Mouse (Mus musculus) gastrocnemius, postnatal 25 days (tissue): ENCODE measurements around the gene Ino80d. TPM values are rescaled to one million over a fixed set of nuclear protein-coding genes. Genes with fewer than 3 reads are reported as not detected.
"Not testable (repeated sequence)": the region's sequence is repeated elsewhere in the genome, so short reads cannot be mapped to it uniquely, and the experiment has no call there.

Experiments used
- DNase-seq: peaks from one replicate; pipeline ENCODE4 v3.0.0; 2022
- long read RNA-seq, 2 experiments: library from polyadenylated mRNA; stranded (forward); transcript quantifications; one replicate each; pipeline ENCODE4 v2.0.0; 2021
- total RNA-seq, 2 experiments: library from RNA; stranded (reverse); gene quantifications; 1 replicate in 1 of 2; 2 replicates in 1 of 2; pipeline ENCODE4 v1.2.3; 2021

Ino80d gene
- total RNA-seq = 10 to 100 TPM; 11.3 to 13.3 TPM
- long read RNA-seq, experiment 1, partial matches to known transcripts = 0 of 26 reads
- long read RNA-seq, experiment 1, other reads (novel, unspliced or antisense) = 26 of 26 reads
- long read RNA-seq, experiment 2, partial matches to known transcripts = 0 of 27 reads
- long read RNA-seq, experiment 2, other reads (novel, unspliced or antisense) = 27 of 27 reads

GRCm38 (mm10) chr1:63114136-63114781, at the start of gene Ino80d:
Ino80d (minus strand) TSS chr1:63114667.
- peak; percentile 79 for DNase-seq

- no peak for DNase-seq
These were observed 25.8 kb upstream of the Ino80d start for GRCm38 (mm10) chr1:63140231-63140630.

DNA sequence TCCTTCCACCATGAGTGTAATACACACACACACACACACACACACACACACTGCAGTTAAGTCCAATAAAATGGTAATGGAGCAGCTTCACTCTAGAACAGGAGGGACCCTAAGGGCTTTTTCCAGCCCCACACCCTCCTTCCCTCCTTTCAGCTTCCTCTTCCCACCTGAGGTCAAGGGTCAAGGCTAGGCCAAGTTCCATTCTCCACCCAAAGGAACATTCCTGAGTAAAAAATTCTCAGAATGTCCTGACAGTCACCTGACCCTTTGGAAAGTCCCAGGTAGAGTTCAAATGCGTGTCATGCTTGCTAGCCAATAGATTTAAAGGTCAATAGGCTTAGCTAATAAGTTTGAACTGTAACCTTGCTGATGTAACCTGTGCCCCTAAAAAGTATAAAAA, 24.1 kb upstream of the Ino80d start:
- DNase-seq = not testable (repeated sequence)

DNA sequence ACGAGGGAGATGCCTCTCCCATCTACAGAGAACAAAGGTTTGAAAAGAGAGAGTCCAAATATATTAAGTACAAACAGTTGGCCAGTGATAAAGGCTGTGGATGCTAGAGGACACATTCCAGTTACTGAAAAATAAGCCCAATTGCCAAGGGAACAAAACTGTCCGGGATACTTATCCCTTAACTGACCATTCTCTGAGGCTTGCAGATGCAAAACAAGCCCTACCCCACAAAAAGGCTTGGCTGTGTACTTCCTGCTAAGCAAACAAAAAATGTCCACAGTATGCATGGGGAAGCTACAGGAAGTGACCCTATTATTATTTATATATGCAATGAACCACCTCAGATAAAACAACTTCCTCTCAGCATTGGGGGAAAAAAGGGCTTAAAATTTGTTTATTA, 23.5 kb upstream of the Ino80d start:
- no peak for DNase-seq

DNA sequence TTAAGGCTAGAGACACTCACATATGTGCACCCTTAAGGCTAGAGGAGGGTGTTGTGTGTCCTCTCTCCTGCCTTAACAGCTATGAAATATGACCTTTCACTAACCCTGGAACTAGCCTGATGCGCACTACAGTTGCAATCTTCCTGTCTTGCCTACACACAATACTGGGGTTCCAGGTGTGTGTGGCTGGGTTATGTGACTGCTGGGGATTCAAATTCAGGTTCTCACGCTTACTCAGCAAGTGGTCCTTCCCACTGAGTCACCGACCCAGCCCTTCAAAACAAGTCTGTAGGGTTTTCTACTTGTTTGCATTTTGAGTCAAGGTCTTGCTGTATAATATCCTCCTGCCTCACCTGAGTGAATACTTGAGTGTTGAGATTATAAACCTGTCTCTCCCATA, 20.1 kb upstream of the Ino80d start:
- no peak for DNase-seq

DNA sequence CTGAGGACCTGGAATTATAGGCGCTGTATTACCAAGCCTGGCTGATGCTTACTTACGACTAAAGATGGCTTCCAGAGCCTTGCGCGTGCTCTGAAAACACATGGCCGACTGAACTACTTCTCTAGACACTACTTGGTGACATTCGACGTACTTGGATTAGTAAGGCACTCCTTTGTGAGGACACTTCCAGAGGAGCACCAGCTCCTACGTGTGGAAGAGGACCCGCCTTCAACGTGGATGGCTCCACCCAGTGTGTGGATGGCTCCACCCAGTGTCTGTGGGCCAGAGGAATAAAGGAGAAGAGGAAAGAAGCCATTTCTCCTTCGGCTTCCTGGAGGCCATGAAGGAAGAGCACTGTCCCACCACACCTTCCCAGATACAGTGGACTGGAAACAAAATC, 17.3 kb upstream of the Ino80d start:
- no peak for DNase-seq

DNA sequence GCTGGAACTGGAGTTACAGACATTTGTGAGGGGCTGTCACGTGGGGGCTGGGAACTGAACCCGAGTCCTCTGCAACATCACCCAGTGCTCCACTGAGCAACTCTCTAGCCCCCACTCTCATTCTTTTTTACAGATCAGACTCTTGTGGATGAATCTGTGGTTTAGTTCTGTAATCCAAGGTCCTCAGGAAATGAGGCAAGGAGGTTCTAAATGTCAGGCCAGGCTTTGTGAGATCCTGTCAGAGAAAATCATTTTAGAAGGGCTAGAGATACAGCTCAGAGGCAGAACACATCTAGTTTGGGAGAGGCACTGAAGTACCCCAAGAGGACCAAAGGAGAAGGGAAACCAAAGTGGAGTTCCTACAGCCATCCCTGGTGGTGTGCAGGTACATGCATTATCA, 16.4 kb upstream of the Ino80d start:
- DNase-seq = no peak

DNA sequence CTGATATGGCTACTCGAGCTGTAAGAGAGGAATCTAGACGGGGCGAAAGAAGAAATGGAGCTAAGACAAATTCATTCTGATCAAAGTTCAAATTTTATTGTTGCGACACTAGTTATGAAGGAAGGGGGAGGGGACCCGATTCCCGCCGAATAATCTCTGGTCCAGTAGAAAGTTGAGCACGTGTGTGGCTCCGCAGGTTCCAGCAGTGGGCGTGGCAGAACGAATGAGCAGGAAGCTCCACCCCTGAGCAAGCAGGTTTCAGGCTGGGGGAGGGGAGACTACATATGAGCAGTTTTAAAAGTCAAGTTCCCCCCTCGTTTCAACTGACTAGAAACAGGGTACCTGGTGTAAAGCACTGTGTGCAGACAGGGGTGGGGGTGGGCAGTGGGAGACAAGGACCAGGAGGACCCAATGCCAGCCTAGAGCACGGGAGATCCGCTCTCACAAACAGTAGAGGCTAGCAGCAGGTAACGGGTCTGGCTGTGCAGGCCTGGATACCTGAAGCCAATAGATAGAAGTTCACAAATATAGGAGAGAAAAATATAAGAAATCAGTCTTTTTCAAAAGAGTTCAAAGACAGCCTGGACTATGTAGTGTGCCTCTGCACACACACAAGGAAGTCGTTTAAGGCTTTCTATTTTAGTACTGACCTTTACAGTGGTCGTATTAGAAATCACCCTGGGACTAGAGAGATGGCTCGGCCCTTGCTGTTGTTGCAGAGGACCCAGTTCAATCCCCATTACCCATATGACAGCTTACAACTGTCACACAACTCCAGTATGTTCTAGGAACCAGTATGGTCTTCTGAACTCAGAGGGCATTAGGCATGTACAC, 15.6 kb upstream of the Ino80d start:
- DNase-seq = no peak

DNA sequence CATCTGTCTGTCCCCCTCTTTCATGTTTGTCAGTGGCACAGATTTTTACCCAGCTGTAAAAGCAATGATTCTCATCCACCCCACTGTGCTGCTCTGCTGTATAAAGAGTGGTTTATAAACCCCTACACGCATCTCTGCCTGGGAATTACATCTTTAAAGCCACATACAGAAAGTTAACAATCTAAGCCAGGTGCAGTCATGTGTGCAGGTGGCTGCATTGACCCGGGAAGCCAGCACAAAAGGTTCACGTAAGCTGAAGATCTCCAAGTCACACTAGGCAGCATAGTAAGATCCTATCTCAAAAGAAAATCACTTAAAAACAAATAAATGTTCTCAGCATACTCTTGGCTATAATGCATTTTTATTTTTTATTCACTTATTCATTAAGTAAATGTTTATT, 14.8 kb upstream of the Ino80d start:
- no peak for DNase-seq

GRCm38 (mm10) chr1:63126206-63126605, 11.7 kb upstream of the Ino80d start:
- no peak for DNase-seq

DNA sequence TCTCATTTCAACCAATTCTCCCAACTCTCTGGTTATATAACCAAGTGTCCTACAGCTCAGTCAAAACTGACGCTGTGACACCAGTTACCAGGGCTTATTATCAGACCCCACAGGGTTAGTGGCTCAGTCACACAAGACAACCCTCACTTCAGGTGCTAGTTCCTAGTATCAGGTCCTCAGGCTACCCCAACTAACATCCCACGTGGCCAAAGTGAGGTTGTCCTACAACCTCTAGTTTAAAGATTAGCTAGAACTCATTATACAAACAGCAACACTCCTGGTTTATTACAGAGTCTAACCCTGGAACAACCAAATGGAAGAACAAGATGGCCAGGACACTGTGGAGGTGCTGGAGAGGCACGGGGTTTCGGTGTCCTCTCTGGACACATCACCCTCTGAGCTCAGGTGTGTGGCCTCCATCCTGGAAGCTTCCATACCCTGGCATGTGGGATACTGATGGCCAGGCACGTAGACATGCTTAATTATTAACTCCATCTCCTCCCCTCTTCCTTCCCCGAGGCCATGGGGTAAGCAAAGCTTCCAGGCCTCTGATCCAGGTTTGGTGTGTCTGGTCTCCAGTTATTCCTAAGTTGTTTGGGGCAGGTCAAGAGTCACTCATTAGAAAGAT, 9.5 kb upstream of the Ino80d start:
- no peak for DNase-seq

DNA sequence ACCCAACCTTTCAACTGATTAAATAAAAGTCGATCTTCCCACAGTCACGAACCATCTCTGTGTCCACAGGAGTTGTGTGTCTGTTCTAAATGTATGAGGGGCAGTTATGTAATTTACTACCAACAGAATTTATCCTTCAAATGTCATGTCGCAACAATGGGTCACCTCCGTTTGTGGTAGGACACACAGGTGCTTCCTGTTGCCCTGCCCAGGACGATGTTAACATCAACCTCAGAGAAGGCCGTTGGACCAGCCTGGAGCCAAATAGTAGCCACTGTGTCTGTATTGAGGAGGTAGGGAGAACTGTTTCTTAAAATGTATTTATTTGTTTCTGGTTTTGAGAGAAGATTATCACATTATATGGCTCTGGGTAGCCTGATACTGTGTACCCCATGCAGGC, 7.5 kb upstream of the Ino80d start:
- no peak for DNase-seq

DNA sequence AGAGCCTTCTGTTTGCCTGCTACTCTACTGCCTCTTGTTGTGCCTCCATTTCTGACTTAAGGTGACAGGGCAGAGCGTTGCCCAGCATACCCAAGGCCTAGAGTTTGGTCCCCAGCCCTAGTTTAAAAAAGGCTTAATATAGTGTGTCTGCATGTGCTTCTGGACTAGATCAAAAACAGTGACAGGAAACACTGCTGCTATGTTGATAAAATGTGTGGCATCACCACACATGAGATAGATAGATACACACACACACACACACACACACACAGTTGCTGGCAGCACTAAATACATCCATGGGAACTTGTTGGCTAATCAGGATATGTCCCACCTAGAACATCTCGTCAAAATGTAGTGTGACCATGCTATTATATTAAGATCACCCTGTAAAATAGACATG, 5.9 kb upstream of the Ino80d start:
- DNase-seq = no peak

DNA sequence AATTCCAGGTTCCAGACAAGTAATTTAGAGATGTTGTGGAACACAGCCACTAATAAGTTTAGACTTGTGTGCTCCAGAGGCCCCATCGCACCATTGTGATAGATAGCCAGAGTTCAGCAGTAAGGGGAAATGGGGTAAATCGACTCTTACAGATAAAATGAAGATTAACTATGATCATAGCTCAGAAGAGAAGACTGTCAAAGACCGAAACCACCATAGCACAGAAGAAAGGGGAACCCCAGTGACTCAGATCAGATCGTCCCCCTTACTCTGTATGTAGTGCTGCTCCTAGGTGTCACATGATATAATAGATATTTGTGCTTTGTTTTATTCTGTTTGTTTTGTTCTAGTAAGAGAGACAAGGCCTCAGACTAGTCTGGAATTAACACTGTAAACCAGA, 5.2 kb upstream of the Ino80d start:
- DNase-seq = no peak

GRCm38 (mm10) chr1:63115540-63115939, 1.1 kb upstream of the Ino80d start:
- no peak for DNase-seq

DNA sequence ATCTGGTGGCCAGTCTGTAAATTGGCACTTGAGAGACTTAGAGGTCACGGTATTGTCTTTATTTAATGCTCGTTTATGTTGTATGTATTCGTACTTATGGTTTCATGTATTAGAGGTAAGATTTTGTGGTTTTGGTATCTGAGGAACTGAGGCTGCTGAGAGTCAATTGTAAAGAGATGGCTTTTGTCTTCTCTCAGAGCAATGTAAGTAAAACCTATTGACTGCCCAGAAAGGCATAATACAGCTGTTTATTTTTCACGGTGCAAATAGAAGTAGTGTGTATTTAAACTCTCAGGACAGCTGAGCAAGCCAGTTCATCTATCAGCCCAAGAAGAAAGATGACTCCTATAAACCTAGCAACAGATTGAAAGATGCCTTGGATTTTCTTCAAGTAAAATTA, 629 bp upstream of the Ino80d start:
- DNase-seq = no peak

DNA sequence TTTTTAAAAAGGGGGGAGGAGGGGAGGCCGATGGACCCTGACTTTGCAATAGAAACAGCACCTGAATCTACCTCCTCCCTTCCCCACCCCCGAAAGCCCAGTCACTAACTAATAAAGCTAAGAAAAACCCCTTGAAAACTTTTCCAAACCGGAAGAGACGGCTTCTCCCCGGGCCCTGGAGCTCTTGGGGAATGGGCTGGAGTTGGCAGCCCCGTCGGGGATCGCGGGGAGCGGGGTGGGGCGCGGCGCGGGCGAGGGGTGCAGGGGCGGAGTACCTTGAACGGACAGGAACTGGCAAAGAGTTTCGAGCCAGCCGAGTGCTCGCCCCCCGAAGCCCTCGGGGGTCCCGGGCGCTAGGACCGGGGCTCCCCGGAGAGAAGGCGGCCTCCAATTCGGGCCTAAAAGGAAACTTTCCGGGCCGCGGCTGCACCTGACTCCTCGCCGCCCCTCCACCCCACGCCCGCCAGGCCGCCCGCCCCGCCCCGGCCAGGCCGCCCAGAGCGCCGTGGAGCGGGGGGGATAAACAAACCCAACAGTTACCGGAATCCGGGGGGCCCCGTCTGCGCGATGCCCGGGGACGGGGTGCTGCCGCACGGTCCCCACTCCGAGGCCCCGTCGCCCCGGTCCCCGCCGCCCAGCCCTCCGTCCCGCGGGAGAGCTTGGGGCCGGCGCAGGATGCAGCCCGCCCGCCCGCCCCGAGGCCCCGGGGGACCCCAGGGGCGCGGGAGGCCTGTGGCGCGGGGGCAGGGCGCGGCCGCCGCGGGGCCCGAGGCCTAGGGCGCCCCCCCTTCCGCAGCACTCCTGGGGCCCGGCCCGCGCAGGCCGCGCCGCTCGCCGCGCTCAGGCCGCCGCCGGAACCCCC, 962 bp downstream of the Ino80d start:
- peak; percentile 68 for DNase-seq

DNA sequence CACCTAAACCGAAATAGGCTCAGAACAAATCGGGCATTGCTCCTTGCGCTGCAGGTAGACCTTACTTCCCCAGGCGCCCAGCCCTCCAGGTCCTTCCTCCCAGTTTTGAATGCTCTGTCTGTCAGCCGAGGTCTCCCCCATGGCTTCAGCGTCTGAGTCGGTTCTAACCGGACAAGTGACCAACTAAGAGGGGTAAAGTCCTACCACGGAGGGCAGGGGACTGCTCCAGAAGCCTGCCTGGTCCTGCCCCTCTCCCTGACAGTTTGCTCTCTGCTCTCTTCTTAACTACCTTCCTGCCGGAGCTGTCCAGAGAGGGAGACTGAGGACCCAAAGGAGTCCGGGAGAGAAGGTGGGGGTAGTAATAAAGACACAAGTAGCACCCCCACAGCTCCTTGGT, 1.6 kb downstream of the Ino80d start:
- peak; percentile 14 for DNase-seq

GRCm38 (mm10) chr1:63112151-63112864, 2.2 kb downstream of the Ino80d start:
- DNase-seq = no peak

GRCm38 (mm10) chr1:63110536-63111285, 3.8 kb downstream of the Ino80d start:
- no peak for DNase-seq
